Mouse (Mus musculus): ENCODE measurements at regions not wholly inside any gene's neighbourhood (a gene's known extent, or its start where the extent isn't known, plus 50 kb on each side); places are given as distances from the start of the nearest gene placed in this dataset.

- H3K9ac ChIP-seq (replicated peaks; ENCODE audit: low read depth, low read length) = no peak overlapping the region
- no peak overlapping the region for H3K27ac ChIP-seq (ENCODE audit: low read length)
- no peaks in the 10 kb centered on the region for H3K27me3 ChIP-seq (replicated peaks; ENCODE audit: control insufficient read depth, insufficient read depth, low read length)
- H3K4me1 ChIP-seq (replicated peaks; ENCODE audit: control insufficient read depth, insufficient read depth, low read length) = no peaks in the 10 kb centered on the region
- no peak overlapping the region for H3K4me3 ChIP-seq (replicated peaks; ENCODE audit: low read length)
- WGBS = 48% methylated on average over 4 of the region's 4 CpGs
- H3K9me3 ChIP-seq (ENCODE audit: control insufficient read depth, low read length) = no peaks in the 10 kb centered on the region
- H3K4me2 ChIP-seq (ENCODE audit: low read length) = no peak overlapping the region
- no peaks in the 10 kb centered on the region for H3K36me3 ChIP-seq (ENCODE audit: control insufficient read depth, insufficient read depth)
- ATAC-seq = peak; percentile 83
Measured at GRCm38 (mm10) chr3:115515645-115516044, 199.2 kb downstream of the S1pr1 start.

GRCm38 (mm10) chr3:115509658-115510057 lies 205.2 kb downstream of the S1pr1 start:
- no peaks in the 10 kb centered on the region for H3K36me3 ChIP-seq (ENCODE audit: control insufficient read depth, insufficient read depth)
- no peak for ATAC-seq
- 92% methylated on average over 4 of the region's 4 CpGs for WGBS
- H3K9ac ChIP-seq (replicated peaks; ENCODE audit: low read depth, low read length) = no peak overlapping the region
- no peaks in the 10 kb centered on the region for H3K9me3 ChIP-seq (ENCODE audit: control insufficient read depth, low read length)
- no peak overlapping the region for H3K4me2 ChIP-seq (ENCODE audit: low read length)
- no peak overlapping the region for H3K4me3 ChIP-seq (replicated peaks; ENCODE audit: low read length)
- no peaks in the 10 kb centered on the region for H3K27me3 ChIP-seq (replicated peaks; ENCODE audit: control insufficient read depth, insufficient read depth, low read length)
- no peaks in the 10 kb centered on the region for H3K4me1 ChIP-seq (replicated peaks; ENCODE audit: control insufficient read depth, insufficient read depth, low read length)
- no peak overlapping the region for H3K27ac ChIP-seq (ENCODE audit: low read length)

GRCm38 (mm10) chr3:115497420-115497819 lies 217.5 kb downstream of the S1pr1 start:
- no peak overlapping the region for H3K4me3 ChIP-seq (replicated peaks; ENCODE audit: low read length)
- H3K36me3 ChIP-seq (ENCODE audit: control insufficient read depth, insufficient read depth) = no peaks in the 10 kb centered on the region
- H3K27me3 ChIP-seq (replicated peaks; ENCODE audit: control insufficient read depth, insufficient read depth, low read length) = no peaks in the 10 kb centered on the region
- no peak overlapping the region for H3K4me2 ChIP-seq (ENCODE audit: low read length)
- ATAC-seq = peak; percentile 67
- no peak overlapping the region for H3K27ac ChIP-seq (ENCODE audit: low read length)
- no peaks in the 10 kb centered on the region for H3K4me1 ChIP-seq (replicated peaks; ENCODE audit: control insufficient read depth, insufficient read depth, low read length)
- no peak overlapping the region for H3K9ac ChIP-seq (replicated peaks; ENCODE audit: low read depth, low read length)
- no peaks in the 10 kb centered on the region for H3K9me3 ChIP-seq (ENCODE audit: control insufficient read depth, low read length)
- WGBS = 12% methylated on average over 1 of the region's 1 CpGs

- no peaks in the 10 kb centered on the region for H3K27me3 ChIP-seq (replicated peaks; ENCODE audit: control insufficient read depth, insufficient read depth, low read length)
- no peaks in the 10 kb centered on the region for H3K4me1 ChIP-seq (replicated peaks; ENCODE audit: control insufficient read depth, insufficient read depth, low read length)
- H3K4me3 ChIP-seq (replicated peaks; ENCODE audit: low read length) = no peak overlapping the region
- H3K4me2 ChIP-seq (ENCODE audit: low read length) = no peak overlapping the region
- no peak overlapping the region for H3K27ac ChIP-seq (ENCODE audit: low read length)
- no peaks in the 10 kb centered on the region for H3K36me3 ChIP-seq (ENCODE audit: control insufficient read depth, insufficient read depth)
- no peaks in the 10 kb centered on the region for H3K9me3 ChIP-seq (ENCODE audit: control insufficient read depth, low read length)
- no peak overlapping the region for H3K9ac ChIP-seq (replicated peaks; ENCODE audit: low read depth, low read length)
- ATAC-seq = peak; percentile 66
- 74% methylated on average over 3 of the region's 3 CpGs for WGBS
Measured at GRCm38 (mm10) chr3:115496110-115496509, 218.8 kb downstream of the S1pr1 start.

GRCm38 (mm10) chr3:115495692-115496091 lies 219.2 kb downstream of the S1pr1 start:
- Histone ChIP-seq H3K4me3 (replicated peaks; ENCODE audit: low read length) (no peak overlapping the region), H3K27me3 (replicated peaks; ENCODE audit: control insufficient read depth, insufficient read depth, low read length) (no peaks in the 10 kb centered on the region), H3K4me1 (replicated peaks; ENCODE audit: control insufficient read depth, insufficient read depth, low read length) (no peaks in the 10 kb centered on the region), H3K9me3 (ENCODE audit: control insufficient read depth, low read length) (no peaks in the 10 kb centered on the region), H3K36me3 (ENCODE audit: control insufficient read depth, insufficient read depth) (no peaks in the 10 kb centered on the region), H3K4me2 (ENCODE audit: low read length) (no peak overlapping the region), H3K27ac (ENCODE audit: low read length) (no peak overlapping the region), H3K9ac (replicated peaks; ENCODE audit: low read depth, low read length) (no peak overlapping the region)
- ATAC-seq = peak; percentile 59

GRCm38 (mm10) chr3:115468980-115469379 lies 245.9 kb downstream of the S1pr1 start:
- Histone ChIP-seq H3K9ac (replicated peaks; ENCODE audit: low read depth, low read length) (no peak overlapping the region), H3K4me2 (ENCODE audit: low read length) (no peak overlapping the region), H3K9me3 (ENCODE audit: control insufficient read depth, low read length) (no peaks in the 10 kb centered on the region), H3K27ac (ENCODE audit: low read length) (no peak overlapping the region), H3K36me3 (ENCODE audit: control insufficient read depth, insufficient read depth) (no peaks in the 10 kb centered on the region), H3K4me3 (replicated peaks; ENCODE audit: low read length) (no peak overlapping the region), H3K27me3 (replicated peaks; ENCODE audit: control insufficient read depth, insufficient read depth, low read length) (no peaks in the 10 kb centered on the region), H3K4me1 (replicated peaks; ENCODE audit: control insufficient read depth, insufficient read depth, low read length) (peaks cover 4% of the 10 kb centered on the region; the same call in 1 of the 2 replicates)
- WGBS = 45% methylated on average over 4 of the region's 4 CpGs
- no peak for ATAC-seq

- ATAC-seq = no peak
- no peak overlapping the region for H3K27ac ChIP-seq (ENCODE audit: low read length)
- 53% methylated on average over 2 of the region's 2 CpGs for WGBS
Measured at GRCm38 (mm10) chr3:115467850-115468249, 247.0 kb downstream of the S1pr1 start.

GRCm38 (mm10) chr3:115462623-115463022 lies 252.2 kb downstream of the S1pr1 start:
- H3K9me3 ChIP-seq (ENCODE audit: control insufficient read depth, low read length) = no peaks in the 10 kb centered on the region
- no peaks in the 10 kb centered on the region for H3K36me3 ChIP-seq (ENCODE audit: control insufficient read depth, insufficient read depth)
- 70% methylated on average over 3 of the region's 3 CpGs for WGBS
- no peak overlapping the region for H3K4me2 ChIP-seq (ENCODE audit: low read length)
- H3K9ac ChIP-seq (replicated peaks; ENCODE audit: low read depth, low read length) = no peak overlapping the region
- no peak overlapping the region for H3K27ac ChIP-seq (ENCODE audit: low read length)
- H3K27me3 ChIP-seq (replicated peaks; ENCODE audit: control insufficient read depth, insufficient read depth, low read length) = no peaks in the 10 kb centered on the region
- no peaks in the 10 kb centered on the region for H3K4me1 ChIP-seq (replicated peaks; ENCODE audit: control insufficient read depth, insufficient read depth, low read length)
- no peak for ATAC-seq
- H3K4me3 ChIP-seq (replicated peaks; ENCODE audit: low read length) = no peak overlapping the region

More at GRCm38 (mm10) chr3:115467850-115468249, 247.0 kb downstream of the S1pr1 start:
- peaks cover 4% of the 10 kb centered on the region; the same call in 1 of the 2 replicates for H3K4me1 ChIP-seq (replicated peaks; ENCODE audit: control insufficient read depth, insufficient read depth, low read length)
- no peaks in the 10 kb centered on the region for H3K27me3 ChIP-seq (replicated peaks; ENCODE audit: control insufficient read depth, insufficient read depth, low read length)
- H3K4me2 ChIP-seq (ENCODE audit: low read length) = no peak overlapping the region
- H3K9me3 ChIP-seq (ENCODE audit: control insufficient read depth, low read length) = no peaks in the 10 kb centered on the region
- no peak overlapping the region for H3K4me3 ChIP-seq (replicated peaks; ENCODE audit: low read length)
- H3K36me3 ChIP-seq (ENCODE audit: control insufficient read depth, insufficient read depth) = no peaks in the 10 kb centered on the region
- H3K9ac ChIP-seq (replicated peaks; ENCODE audit: low read depth, low read length) = no peak overlapping the region

Measured in forebrain, embryonic 16.5 days (tissue).